Mouse (Mus musculus) left cerebral cortex, adult 18-20 months (tissue): ENCODE results near the gene Rpl27a. TPM values are rescaled to one million over a fixed set of nuclear protein-coding genes. Genes with fewer than 3 reads are reported as not detected.
A peak's percentile ranks its signal among the peaks of the same experiment; 100 is the strongest.

ENCODE experiments used
- DNase-seq, 2 experiments: peaks; one replicate each; pipeline ENCODE4 v3.0.0; 2021 to 2022; ENCODE audit warnings: low spot score in 2 of 2, mixed read lengths in 1 of 2
- long read RNA-seq, 2 experiments: library from polyadenylated mRNA; stranded (forward); transcript quantifications; one replicate each; pipeline ENCODE4 v2.0.0; 2021
- total RNA-seq, 2 experiments: library from RNA; stranded (reverse); gene quantifications; 2 replicates each; pipeline ENCODE4 v1.2.3; 2021

Gene Rpl27a
- total RNA-seq: 100 to 1,000 TPM; 147 to 150 TPM
- long read RNA-seq, experiment 1, transcript Rpl27a-203 (5 exons, 1,158 nt): major isoform, 126 of 138 reads
- long read RNA-seq, experiment 1, partial matches to known transcripts: 5 of 138 reads
- long read RNA-seq, experiment 1, other reads (novel, unspliced or antisense): 7 of 138 reads
- long read RNA-seq, experiment 2, transcript Rpl27a-203 (5 exons, 1,158 nt): major isoform, 107 of 113 reads
- long read RNA-seq, experiment 2, partial matches to known transcripts: 5 of 113 reads
- long read RNA-seq, experiment 2, other reads (novel, unspliced or antisense): 1 of 113 reads

GRCm38 (mm10) chr7:109518838-109519696, at the start of gene Rpl27a:
TSS of gene Rpl27a (plus strand) at chr7:109519147.
- DNase-seq: peak; percentile 99

GRCm38 (mm10) chr7:109470700-109471099, 48.2 kb upstream of the Rpl27a start:
- DNase-seq: no peak

GRCm38 (mm10) chr7:109477926-109478325, 41.0 kb upstream of the Rpl27a start:
- no peak for DNase-seq

- DNase-seq: no peak
Observed at GRCm38 (mm10) chr7:109480765-109481197, 38.2 kb upstream of the Rpl27a start.

- no peak for DNase-seq
Observed at GRCm38 (mm10) chr7:109484221-109484620, 34.7 kb upstream of the Rpl27a start.

- peak; percentile 20 to 26 for DNase-seq
Observed at GRCm38 (mm10) chr7:109492616-109493318, 26.2 kb upstream of the Rpl27a start.

GRCm38 (mm10) chr7:109493319-109494316, 25.3 kb upstream of the Rpl27a start:
- DNase-seq: peak; percentile 50 to 63

- DNase-seq: no peak
Observed at GRCm38 (mm10) chr7:109497507-109497906, 21.4 kb upstream of the Rpl27a start.

- no peak for DNase-seq
Observed at GRCm38 (mm10) chr7:109507119-109507518, 11.8 kb upstream of the Rpl27a start.

GRCm38 (mm10) chr7:109507572-109507971, 11.4 kb upstream of the Rpl27a start:
- DNase-seq: no peak

GRCm38 (mm10) chr7:109508034-109508433, 10.9 kb upstream of the Rpl27a start, which contains the start of gene Trim66:
TSS of gene Trim66 (minus strand) at chr7:109508134.
- no peak for DNase-seq

GRCm38 (mm10) chr7:109510799-109511198, 8.1 kb upstream of the Rpl27a start:
- DNase-seq: no peak

- no peak for DNase-seq
Observed at GRCm38 (mm10) chr7:109511838-109512237, 7.1 kb upstream of the Rpl27a start.

- DNase-seq: no peak
Observed at GRCm38 (mm10) chr7:109516500-109516899, 2.4 kb upstream of the Rpl27a start.

- no peak for DNase-seq
Observed at GRCm38 (mm10) chr7:109518036-109518681, 788 bp upstream of the Rpl27a start.

- no peak for DNase-seq
Observed at GRCm38 (mm10) chr7:109519936-109520335, 989 bp downstream of the Rpl27a start.

- DNase-seq: no peak
Observed at GRCm38 (mm10) chr7:109522084-109522483, 3.1 kb downstream of the Rpl27a start.

- no peak for DNase-seq
Observed at GRCm38 (mm10) chr7:109523304-109523703, 4.4 kb downstream of the Rpl27a start.

- no peak for DNase-seq
Observed at GRCm38 (mm10) chr7:109523741-109524441, 4.9 kb downstream of the Rpl27a start.
